Mouse (Mus musculus) E14TG2a.4 (cell line): Measurements from ENCODE around the gene Gpc3.
A peak's percentile ranks its signal among the peaks of the same experiment; 100 is the strongest.

Experiments used
- H3K27me3 ChIP-seq: 2 replicates; pipeline ENCODE4 v1.6.1; 2014; ENCODE audit warnings: low read length, control low read depth; ENCODE audit not compliant: insufficient read depth
- H3K36me3 ChIP-seq: 2 replicates; pipeline ENCODE4 v1.6.1; 2014; ENCODE audit warnings: low read length, control low read depth; ENCODE audit not compliant: insufficient read depth
- H3K4me1 ChIP-seq: replicated peaks from 2 replicates; pipeline ENCODE4 v1.6.1; 2014; ENCODE audit warnings: low read depth, low read length, control low read depth
- H3K4me3 ChIP-seq: replicated peaks from 2 replicates; pipeline ENCODE4 v1.5.1; 2014; ENCODE audit warnings: mild to moderate bottlenecking, low read length
- H3K9me3 ChIP-seq: 2 replicates; pipeline ENCODE4 v1.6.1; 2014; ENCODE audit warnings: low read length, control low read depth
- CTCF ChIP-seq: conservative IDR thresholded peaks from 2 replicates; pipeline ENCODE4 v1.5.1; 2014; ENCODE audit warnings: low read length
- NANOG ChIP-seq: IDR thresholded peaks from 2 replicates; pipeline ENCODE4 v1.6.1; 2014; ENCODE audit warnings: borderline replicate concordance, low read length, mixed read lengths
- POU5F1 ChIP-seq: IDR thresholded peaks from 2 replicates; pipeline ENCODE4 v1.6.1; 2014; ENCODE audit warnings: low read length, borderline replicate concordance

The Gpc3 gene

DNA sequence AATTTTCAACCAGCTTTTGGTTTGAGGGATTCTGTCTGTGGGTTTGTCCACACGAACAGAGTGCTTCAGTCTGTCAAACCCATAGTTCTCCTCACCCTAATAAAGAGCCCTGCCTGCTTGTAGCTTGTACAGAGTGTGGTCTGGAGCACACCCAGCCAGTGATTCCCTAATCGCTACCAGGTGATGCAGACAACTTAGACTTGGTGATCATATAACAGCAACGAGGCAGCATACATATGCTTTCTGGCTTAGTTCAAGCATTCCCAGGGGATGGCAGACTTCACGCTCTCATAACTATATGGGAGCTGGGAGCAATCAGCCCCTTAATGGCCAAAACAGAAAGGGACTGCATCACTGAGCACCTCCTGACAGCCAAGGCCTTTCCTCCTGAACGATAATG, 188.1 kb downstream of the Gpc3 start:
- TF ChIP-seq NANOG (no peak), POU5F1 (no peak), CTCF (no peak)
- Histone ChIP-seq H3K4me3 (no peak overlapping the region), H3K4me1 (no peaks in the 10 kb centered on the region), H3K9me3 (no peaks in the 10 kb centered on the region), H3K27me3 (no peaks in the 10 kb centered on the region), H3K36me3 (peaks cover 16% of the 10 kb centered on the region)

DNA sequence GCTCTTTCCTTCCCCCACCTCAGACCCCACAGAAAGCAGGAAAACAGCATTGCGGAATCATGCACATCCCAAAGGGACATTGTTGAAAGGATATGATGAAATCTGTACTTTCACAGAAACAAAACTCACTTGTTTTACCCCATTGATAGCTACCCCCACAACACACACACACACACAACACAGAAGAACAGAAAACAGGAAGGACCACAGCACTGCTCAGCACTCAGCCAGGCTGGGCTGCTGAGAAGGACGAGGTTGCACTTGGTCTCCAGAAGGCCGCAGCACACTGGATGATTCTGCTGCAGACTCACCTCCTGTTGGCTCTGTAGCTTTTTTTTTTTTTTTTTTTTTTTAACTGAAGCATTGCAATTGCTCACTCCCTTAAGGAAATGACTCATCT, 193.9 kb downstream of the Gpc3 start:
- Histone ChIP-seq H3K9me3 (no peaks in the 10 kb centered on the region), H3K4me3 (no peak overlapping the region), H3K27me3 (no peaks in the 10 kb centered on the region), H3K4me1 (no peaks in the 10 kb centered on the region), H3K36me3 (no peaks in the 10 kb centered on the region)
- no peak for TF ChIP-seq POU5F1
- TF ChIP-seq CTCF = no peak
- TF ChIP-seq NANOG = no peak

DNA sequence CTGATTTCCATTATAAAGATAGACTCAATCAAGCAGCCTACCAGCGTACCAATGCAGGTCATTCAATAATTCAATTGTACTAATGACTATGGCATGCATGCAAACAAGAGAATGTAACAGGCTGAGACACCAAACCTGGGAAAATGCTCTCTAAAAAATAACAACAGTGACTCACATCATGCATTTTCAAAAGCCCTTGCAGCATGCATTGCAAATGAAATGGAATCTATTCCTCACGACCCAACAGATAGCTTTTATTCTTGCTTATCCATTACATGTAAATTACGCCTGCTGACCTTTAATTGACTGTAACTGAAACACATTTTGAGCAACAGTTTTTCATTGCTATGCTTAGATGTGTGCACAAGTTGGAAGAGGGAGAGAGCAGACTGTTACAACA, 200.8 kb downstream of the Gpc3 start:
- H3K9me3 ChIP-seq = no peaks in the 10 kb centered on the region
- no peaks in the 10 kb centered on the region for H3K27me3 ChIP-seq
- no peak overlapping the region for H3K4me3 ChIP-seq
- no peak for TF ChIP-seq NANOG
- TF ChIP-seq POU5F1 = no peak
- TF ChIP-seq CTCF = no peak
- H3K4me1 ChIP-seq = no peaks in the 10 kb centered on the region
- no peaks in the 10 kb centered on the region for H3K36me3 ChIP-seq

DNA sequence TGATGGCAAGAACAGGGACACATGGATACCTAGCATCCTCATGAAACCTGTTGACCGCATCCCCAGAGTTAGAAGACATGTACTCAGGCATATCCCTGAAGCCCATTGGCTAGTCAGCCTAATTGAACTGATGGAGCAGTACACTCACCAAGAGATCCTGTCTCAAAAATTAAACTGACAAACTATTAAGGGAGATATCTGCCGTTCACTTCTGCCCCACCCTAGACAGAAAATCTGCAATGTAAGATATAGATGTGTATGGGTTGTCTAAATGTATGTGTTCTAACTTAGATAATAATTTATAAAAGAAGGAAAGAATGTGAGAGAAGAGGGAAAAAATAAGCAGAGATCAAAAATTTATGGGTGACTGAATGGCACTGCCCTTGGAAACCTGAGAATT, 212.6 kb downstream of the Gpc3 start:
- 0 out of 2 replicates have a peak, but pooled peaks cover 3% of the 10 kb centered on the region for H3K36me3 ChIP-seq
- no peaks in the 10 kb centered on the region for H3K27me3 ChIP-seq
- no peaks in the 10 kb centered on the region for H3K9me3 ChIP-seq
- no peak overlapping the region for H3K4me3 ChIP-seq
- TF ChIP-seq CTCF (no peak), NANOG (no peak), POU5F1 (no peak)
- H3K4me1 ChIP-seq = no peaks in the 10 kb centered on the region

DNA sequence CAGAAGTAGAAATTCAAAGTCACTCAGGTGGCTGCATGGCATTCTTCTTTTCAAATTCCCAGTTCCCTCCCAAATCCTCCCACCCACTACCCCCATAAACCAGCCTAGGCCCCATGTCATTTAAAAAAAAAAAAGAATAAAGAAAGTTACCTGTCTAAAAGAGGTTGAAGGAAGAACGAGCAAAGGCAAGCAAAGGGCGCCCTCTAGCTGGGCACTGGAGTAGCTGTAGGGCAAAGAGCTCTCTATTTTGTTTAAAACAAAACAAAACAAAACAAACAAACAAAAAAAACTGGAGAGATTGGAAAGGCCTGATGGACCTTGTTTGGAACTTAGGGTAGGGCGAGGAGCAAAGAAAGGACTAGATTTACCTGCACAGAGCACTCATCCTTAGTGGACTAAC, 238.6 kb downstream of the Gpc3 start:
- TF ChIP-seq POU5F1 (no peak), CTCF (peak; percentile 50)
- Histone ChIP-seq H3K36me3 (no peaks in the 10 kb centered on the region), H3K9me3 (no peaks in the 10 kb centered on the region), H3K27me3 (no peaks in the 10 kb centered on the region), H3K4me1 (peaks cover 17% of the 10 kb centered on the region), H3K4me3 (no peak overlapping the region)

DNA sequence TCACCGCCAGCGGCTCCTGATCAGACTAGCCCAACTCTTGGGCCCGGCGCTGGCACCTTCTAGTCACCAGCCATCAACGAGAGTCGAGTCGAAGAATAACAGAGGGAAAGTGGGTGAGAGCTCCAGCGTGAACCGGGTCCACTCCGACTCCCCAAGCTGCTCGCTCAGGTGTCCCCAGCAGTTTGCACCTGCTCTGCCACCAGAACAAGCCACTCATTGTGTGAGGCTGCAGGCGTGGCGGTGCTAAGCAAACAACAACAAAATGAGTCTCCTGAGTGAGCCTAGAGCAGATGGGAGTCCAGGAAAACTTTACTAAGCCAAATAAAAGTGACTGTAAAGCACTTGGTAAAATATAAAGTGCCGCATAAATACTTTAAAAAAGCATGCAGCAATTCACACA, 239.5 kb downstream of the Gpc3 start:
- H3K27me3 ChIP-seq = no peaks in the 10 kb centered on the region
- TF ChIP-seq NANOG = no peak
- no peak for TF ChIP-seq POU5F1
- no peak for TF ChIP-seq CTCF
- H3K9me3 ChIP-seq = no peaks in the 10 kb centered on the region
- 0 out of 2 replicates have a peak overlapping the region, but pooled peaks have one; percentile 10 for H3K4me3 ChIP-seq
- peaks cover 27% of the 10 kb centered on the region for H3K4me1 ChIP-seq
- H3K36me3 ChIP-seq = no peaks in the 10 kb centered on the region

DNA sequence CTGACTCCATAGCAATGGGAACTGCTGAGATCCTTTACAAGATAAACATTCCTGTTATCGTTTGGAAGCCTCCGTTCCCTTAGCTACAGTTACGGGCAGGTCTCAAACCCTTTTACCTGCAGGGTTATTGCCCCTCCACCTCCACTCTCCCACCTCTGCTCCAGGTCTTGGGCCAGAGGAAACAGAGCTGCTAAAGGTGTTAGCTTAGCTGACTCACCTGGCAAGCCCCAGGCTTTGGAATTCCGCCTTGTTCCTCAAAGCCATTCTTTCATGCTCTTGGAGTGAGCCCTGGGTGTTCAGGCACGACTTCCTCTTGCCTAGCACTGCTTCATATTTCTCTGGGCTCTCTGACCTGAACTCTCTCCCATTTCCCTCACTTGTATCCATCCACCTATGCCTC, 241.3 kb downstream of the Gpc3 start:
- H3K9me3 ChIP-seq = no peaks in the 10 kb centered on the region
- H3K27me3 ChIP-seq = no peaks in the 10 kb centered on the region
- TF ChIP-seq POU5F1 (no peak), NANOG (no peak), CTCF (no peak)
- H3K4me3 ChIP-seq = no peak overlapping the region
- peaks cover 28% of the 10 kb centered on the region for H3K4me1 ChIP-seq
- no peaks in the 10 kb centered on the region for H3K36me3 ChIP-seq

DNA sequence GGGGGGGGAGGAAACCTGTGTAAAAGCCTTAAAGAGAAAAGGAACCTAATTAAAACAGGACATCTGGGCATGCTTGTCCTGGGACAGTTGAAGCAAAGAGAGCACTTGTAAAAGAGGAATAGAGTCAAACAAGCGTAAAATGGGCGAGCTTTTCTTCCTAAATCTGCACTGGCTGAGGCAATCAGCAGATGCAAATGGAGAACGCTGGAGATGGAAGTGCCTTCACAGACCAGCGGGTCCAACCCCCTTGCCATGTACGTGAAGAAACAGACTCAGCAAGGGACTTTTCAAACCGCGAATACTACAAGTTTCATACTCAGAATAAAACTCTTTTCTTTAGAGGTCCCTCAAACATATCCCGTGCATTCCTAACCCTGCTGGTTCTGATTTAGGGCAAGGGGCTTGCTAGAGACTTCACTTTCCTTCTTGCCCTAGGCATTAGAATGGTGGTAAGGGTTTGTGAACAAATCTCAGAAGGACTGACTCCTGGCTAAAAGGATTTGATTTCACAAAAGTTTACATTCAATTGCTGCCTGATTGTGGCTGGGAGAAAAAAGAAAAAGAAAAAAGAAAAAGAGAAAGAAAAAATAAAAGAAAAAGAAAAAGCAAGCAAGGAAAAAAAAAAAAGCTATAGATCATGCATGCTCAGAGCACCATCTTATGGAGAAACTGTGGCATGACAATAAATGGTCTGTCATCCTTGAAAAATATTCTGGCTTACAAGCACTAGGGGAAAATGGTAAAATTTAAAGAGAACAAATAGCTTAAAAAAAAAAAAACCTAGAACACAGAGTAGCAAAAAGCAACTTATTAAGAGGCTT, 243.6 kb downstream of the Gpc3 start:
- H3K27me3 ChIP-seq = no peaks in the 10 kb centered on the region
- no peaks in the 10 kb centered on the region for H3K9me3 ChIP-seq
- no peak overlapping the region for H3K4me3 ChIP-seq
- peaks cover 4% of the 10 kb centered on the region for H3K36me3 ChIP-seq
- TF ChIP-seq POU5F1 (no peak), NANOG (no peak), CTCF (peak; percentile 37)
- H3K4me1 ChIP-seq = peaks cover 33% of the 10 kb centered on the region

DNA sequence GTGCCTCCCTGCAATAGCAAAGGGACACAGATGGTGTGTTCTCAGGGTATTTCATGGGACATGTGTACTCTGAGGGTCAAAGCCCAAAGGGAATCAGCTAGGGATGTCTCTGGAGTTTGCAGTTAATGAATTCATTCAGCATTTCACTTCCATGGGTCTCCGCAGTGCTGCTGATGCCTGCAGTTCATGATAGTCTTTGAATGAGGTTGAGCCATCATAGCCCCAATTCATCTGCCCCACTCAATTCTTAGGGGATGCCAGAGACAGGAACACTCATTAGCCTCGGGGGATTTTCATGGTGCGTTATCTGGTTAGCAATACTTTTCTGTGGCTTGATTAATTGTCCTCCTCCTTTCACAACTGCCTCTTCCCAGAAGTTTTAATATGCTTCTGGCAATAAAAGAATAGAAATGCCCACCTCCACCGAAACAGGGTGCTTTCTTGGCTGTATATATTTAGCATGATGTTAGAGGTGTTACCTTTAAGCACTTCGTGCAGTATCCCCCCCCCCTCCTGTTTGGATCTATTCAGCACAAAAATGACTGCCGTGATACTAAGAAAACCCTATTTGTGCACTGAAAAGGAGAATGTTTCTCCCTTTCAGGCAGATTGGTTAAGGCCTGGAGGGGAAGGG, 244.3 kb downstream of the Gpc3 start:
- peaks cover 28% of the 10 kb centered on the region for H3K4me1 ChIP-seq
- no peaks in the 10 kb centered on the region for H3K9me3 ChIP-seq
- H3K27me3 ChIP-seq = no peaks in the 10 kb centered on the region
- TF ChIP-seq CTCF = no peak
- no peak for TF ChIP-seq POU5F1
- TF ChIP-seq NANOG = no peak
- H3K4me3 ChIP-seq = no peak overlapping the region
- peaks cover 11% of the 10 kb centered on the region for H3K36me3 ChIP-seq
